Mouse (Mus musculus): Measurements from ENCODE around the gene Aqp8. TPM values are rescaled to one million over a fixed set of nuclear protein-coding genes. Genes with fewer than 3 reads are reported as not detected.

The Aqp8 gene
- total and polyA plus RNA-seq, 3 experiments, result 1.7 to 6.2 (median 5.2) TPM

GRCm38 (mm10) chr7:123499481-123500238 is 37.6 kb downstream of the Aqp8 start:
- no peaks in the 10 kb centered on the region for H3K4me1 ChIP-seq (ENCODE audit: control insufficient read depth, insufficient read depth, low read length)
- DNase-seq, result no peak
- intact Hi-C loops (cut with DNase I), result no loop called here
- 37% methylated on average over 19 of the region's 19 CpGs for WGBS
- no peak overlapping the region for H3K27ac ChIP-seq
- H3K9ac ChIP-seq (ENCODE audit: low read depth, low read length), result peak overlapping the region; percentile 54
- H3K79me2 ChIP-seq (replicated peaks; ENCODE audit: control insufficient read depth, insufficient read depth, low read length), result no peaks in the 10 kb centered on the region
- TF ChIP-seq CTCF (IDR thresholded peaks at IDR 0.05), result no peak
- no peak for TF ChIP-seq POLR2A (IDR thresholded peaks at IDR 0.05; ENCODE audit: insufficient read depth, low read depth, low read length)
- TF ChIP-seq EP300 (IDR thresholded peaks at IDR 0.05; ENCODE audit: insufficient read depth, low read depth, low read length), result no peak
- H3K4me3 ChIP-seq, result peak overlapping the region; percentile 54
- H3K27me3 ChIP-seq (ENCODE audit: control insufficient read depth, insufficient read depth, low read length), result no peaks in the 10 kb centered on the region
- no peaks in the 10 kb centered on the region for H3K36me3 ChIP-seq (ENCODE audit: control insufficient read depth, insufficient read depth, low read length)

- WGBS, result 3% methylated on average over 67 of the region's 71 CpGs
- Histone ChIP-seq H3K27ac (no peak within 1 kb of the TSS), H3K4me3 (peak within 1 kb of the TSS; percentile 54), H3K9ac (ENCODE audit: low read depth, low read length) (peak within 1 kb of the TSS; percentile 54), H3K79me2 (replicated peaks; ENCODE audit: control insufficient read depth, insufficient read depth, low read length) (no peaks in the 10 kb centered on the region), H3K4me1 (ENCODE audit: control insufficient read depth, insufficient read depth, low read length) (no peaks in the 10 kb centered on the region), H3K36me3 (ENCODE audit: control insufficient read depth, insufficient read depth, low read length) (no peaks in the 10 kb centered on the region), H3K27me3 (ENCODE audit: control insufficient read depth, insufficient read depth, low read length) (no peaks in the 10 kb centered on the region)
- TF ChIP-seq POLR2A (IDR thresholded peaks at IDR 0.05; ENCODE audit: insufficient read depth, low read depth, low read length) (no peak), EP300 (IDR thresholded peaks at IDR 0.05; ENCODE audit: insufficient read depth, low read depth, low read length) (no peak), CTCF (IDR thresholded peaks at IDR 0.05) (no peak)
- intact Hi-C loops (cut with DNase I), result no loop called here
- DNase-seq, result peak; percentile 63 to 71
These were observed 38.4 kb downstream of the Aqp8 start, which contains the start of gene Zkscan2 for GRCm38 (mm10) chr7:123500239-123501219. Gene Zkscan2 (minus strand): TSS chr7:123500449.

DNA sequence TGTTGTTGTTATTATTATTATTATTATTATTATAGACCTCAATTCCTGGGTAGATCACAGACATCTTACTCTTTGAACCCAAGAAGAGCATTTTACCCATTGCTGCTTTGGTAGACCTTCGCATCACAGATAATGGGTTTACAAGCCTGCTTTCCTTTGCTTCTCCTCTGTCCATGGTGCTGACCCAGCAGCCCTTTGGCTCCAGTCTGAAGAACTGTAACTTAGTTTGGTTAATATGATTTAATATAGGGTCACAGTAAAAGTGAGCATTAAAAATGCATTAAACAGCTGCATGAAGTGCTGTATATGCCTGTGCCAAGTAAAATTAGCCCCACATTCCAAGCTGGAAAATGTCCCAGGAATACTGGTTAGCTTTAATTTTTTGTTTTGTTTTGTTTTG is 41.3 kb downstream of the Aqp8 start:
- TF ChIP-seq CTCF (IDR thresholded peaks at IDR 0.05) (no peak), POLR2A (IDR thresholded peaks at IDR 0.05; ENCODE audit: insufficient read depth, low read depth, low read length) (no peak), EP300 (IDR thresholded peaks at IDR 0.05; ENCODE audit: insufficient read depth, low read depth, low read length) (no peak)

DNA sequence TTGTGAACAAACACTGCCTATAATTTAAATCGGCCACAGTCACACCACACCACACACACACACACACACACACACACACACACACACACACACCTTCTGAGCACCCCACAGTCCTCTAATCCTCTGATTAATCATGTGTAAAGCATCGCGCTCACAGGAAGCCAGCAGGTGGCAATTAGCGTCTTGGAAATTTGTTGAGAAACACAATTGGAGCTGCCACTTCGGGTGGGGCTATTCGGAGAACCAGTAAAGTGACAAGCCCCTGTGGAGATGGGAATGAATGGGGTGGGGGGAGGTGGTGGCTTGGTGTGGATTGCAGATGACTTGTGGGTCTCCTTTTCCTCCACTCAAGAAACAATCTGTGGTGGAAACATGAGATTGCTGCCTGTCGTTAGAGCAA is 45.9 kb downstream of the Aqp8 start:
- no peaks in the 10 kb centered on the region for H3K4me1 ChIP-seq (ENCODE audit: control insufficient read depth, insufficient read depth, low read length)
- no peaks in the 10 kb centered on the region for H3K27me3 ChIP-seq (ENCODE audit: control insufficient read depth, insufficient read depth, low read length)
- H3K36me3 ChIP-seq (ENCODE audit: control insufficient read depth, insufficient read depth, low read length), result no peaks in the 10 kb centered on the region
- intact Hi-C loops (cut with DNase I), result no loop called here
- no peak for TF ChIP-seq CTCF (IDR thresholded peaks at IDR 0.05)
- no peak for TF ChIP-seq EP300 (IDR thresholded peaks at IDR 0.05; ENCODE audit: insufficient read depth, low read depth, low read length)
- TF ChIP-seq POLR2A (IDR thresholded peaks at IDR 0.05; ENCODE audit: insufficient read depth, low read depth, low read length), result no peak
- H3K79me2 ChIP-seq (replicated peaks; ENCODE audit: control insufficient read depth, insufficient read depth, low read length), result no peaks in the 10 kb centered on the region
- no peak overlapping the region for H3K27ac ChIP-seq
- no peak overlapping the region for H3K4me3 ChIP-seq
- 75% methylated on average over 7 of the region's 7 CpGs for WGBS
- no peak for DNase-seq
- H3K9ac ChIP-seq (ENCODE audit: low read depth, low read length), result no peak overlapping the region

More for the DNA sequence above, 41.3 kb downstream of the Aqp8 start:
- intact Hi-C loops (cut with DNase I), result no loop called here
- H3K79me2 ChIP-seq (replicated peaks; ENCODE audit: control insufficient read depth, insufficient read depth, low read length), result no peaks in the 10 kb centered on the region
- no peaks in the 10 kb centered on the region for H3K4me1 ChIP-seq (ENCODE audit: control insufficient read depth, insufficient read depth, low read length)
- WGBS, result 16% methylated on average over 1 of the region's 1 CpGs
- no peaks in the 10 kb centered on the region for H3K27me3 ChIP-seq (ENCODE audit: control insufficient read depth, insufficient read depth, low read length)
- DNase-seq, result peak in 1 of 2 experiments; percentile 25
- H3K4me3 ChIP-seq, result no peak overlapping the region
- no peak overlapping the region for H3K27ac ChIP-seq
- H3K9ac ChIP-seq (ENCODE audit: low read depth, low read length), result no peak overlapping the region
- no peaks in the 10 kb centered on the region for H3K36me3 ChIP-seq (ENCODE audit: control insufficient read depth, insufficient read depth, low read length)

Other genes starting within 250 kb of the Aqp8 start
- not detected for gene Slc5a11, start 247.5 kb upstream of the Aqp8 start, total RNA-seq (2021)
- 0.10 TPM in 1 of 2 replicates, not detected in the other for gene Slc5a11, start 247.5 kb upstream of the Aqp8 start, polyA plus RNA-seq (2012; rRNA removed)
- gene Lcmt1, start 92.5 kb upstream of the Aqp8 start, total RNA-seq (2021), result 10 to 100 TPM; 21.7 to 22.0 TPM
- 18.5 and 22.2 TPM in 2 replicates for gene Lcmt1, start 92.5 kb upstream of the Aqp8 start, polyA plus RNA-seq (2012; rRNA removed)
- 10 to 100 TPM; 14.6 to 17.0 TPM for gene Arhgap17, start 92.4 kb upstream of the Aqp8 start, total RNA-seq (2021)
- 10.0 and 13.8 TPM in 2 replicates for gene Arhgap17, start 92.4 kb upstream of the Aqp8 start, polyA plus RNA-seq (2012; rRNA removed)
- gene Zkscan2, start 38.2 kb downstream of the Aqp8 start, total RNA-seq (2021), result under 1 TPM; 0.21 to 0.25 TPM
- gene Zkscan2, start 38.2 kb downstream of the Aqp8 start, polyA plus RNA-seq (2012; rRNA removed), result 0.12 and 0.21 TPM in 2 replicates

Measured in heart, adult 2 months (tissue).